Mouse (Mus musculus): ENCODE data around the gene Ager.

Ager gene

GRCm38 (mm10) chr17:34597566-34598095, at the start of gene Ager:
Gene Ager (plus strand): TSS chr17:34597862.
- DNase-seq (ENCODE audit: low spot score) = no peak

GRCm38 (mm10) chr17:34549156-34549555, 48.5 kb upstream of the Ager start:
- DNase-seq (ENCODE audit: low spot score) = no peak

- no peak for DNase-seq (ENCODE audit: low spot score)
Measured at GRCm38 (mm10) chr17:34549843-34550242, 47.8 kb upstream of the Ager start.

- peak; percentile 62 for DNase-seq (ENCODE audit: low spot score)
Measured at GRCm38 (mm10) chr17:34555483-34555882, 42.2 kb upstream of the Ager start.

- DNase-seq (ENCODE audit: low spot score) = no peak
Measured at GRCm38 (mm10) chr17:34556406-34556805, 41.3 kb upstream of the Ager start.

- no peak for DNase-seq (ENCODE audit: low spot score)
Measured at GRCm38 (mm10) chr17:34557411-34557810, 40.3 kb upstream of the Ager start.

- no peak for DNase-seq (ENCODE audit: low spot score)
Measured at GRCm38 (mm10) chr17:34559116-34559515, 38.5 kb upstream of the Ager start.

GRCm38 (mm10) chr17:34559895-34560294, 37.8 kb upstream of the Ager start:
- DNase-seq (ENCODE audit: low spot score) = peak; percentile 30

GRCm38 (mm10) chr17:34560438-34560837, 37.2 kb upstream of the Ager start:
- no peak for DNase-seq (ENCODE audit: low spot score)

- DNase-seq (ENCODE audit: low spot score) = no peak
Measured at GRCm38 (mm10) chr17:34561200-34561599, 36.5 kb upstream of the Ager start.

- no peak for DNase-seq (ENCODE audit: low spot score)
Measured at GRCm38 (mm10) chr17:34562595-34562994, 35.1 kb upstream of the Ager start.

GRCm38 (mm10) chr17:34563354-34563753, 34.3 kb upstream of the Ager start:
- DNase-seq (ENCODE audit: low spot score) = no peak

GRCm38 (mm10) chr17:34564003-34564421, 33.6 kb upstream of the Ager start, which contains the start of gene Notch4:
Gene Notch4 (plus strand): TSS chr17:34564268.
- no peak for DNase-seq (ENCODE audit: low spot score)

GRCm38 (mm10) chr17:34564796-34565195, 32.9 kb upstream of the Ager start:
- DNase-seq (ENCODE audit: low spot score) = no peak

- DNase-seq (ENCODE audit: low spot score) = no peak
Measured at GRCm38 (mm10) chr17:34567311-34567710, 30.4 kb upstream of the Ager start.

- DNase-seq (ENCODE audit: low spot score) = no peak
Measured at GRCm38 (mm10) chr17:34568421-34568820, 29.2 kb upstream of the Ager start.

- DNase-seq (ENCODE audit: low spot score) = no peak
Measured at GRCm38 (mm10) chr17:34569919-34570318, 27.7 kb upstream of the Ager start.

GRCm38 (mm10) chr17:34571875-34572274, 25.8 kb upstream of the Ager start:
- DNase-seq (ENCODE audit: low spot score) = no peak

- no peak for DNase-seq (ENCODE audit: low spot score)
Measured at GRCm38 (mm10) chr17:34572361-34572760, 25.3 kb upstream of the Ager start.

- no peak for DNase-seq (ENCODE audit: low spot score)
Measured at GRCm38 (mm10) chr17:34576577-34576976, 21.1 kb upstream of the Ager start.

- DNase-seq (ENCODE audit: low spot score) = no peak
Measured at GRCm38 (mm10) chr17:34578070-34578469, 19.6 kb upstream of the Ager start.

- no peak for DNase-seq (ENCODE audit: low spot score)
Measured at GRCm38 (mm10) chr17:34582528-34582927, 15.1 kb upstream of the Ager start.

GRCm38 (mm10) chr17:34583397-34583796, 14.3 kb upstream of the Ager start:
- DNase-seq (ENCODE audit: low spot score) = no peak

- no peak for DNase-seq (ENCODE audit: low spot score)
Measured at GRCm38 (mm10) chr17:34583819-34584218, 13.8 kb upstream of the Ager start.

- no peak for DNase-seq (ENCODE audit: low spot score)
Measured at GRCm38 (mm10) chr17:34585121-34585520, 12.5 kb upstream of the Ager start.
